Mouse (Mus musculus) kidney, adult 2 months (tissue): ENCODE measurements at regions not wholly inside any gene's neighbourhood (a gene's known extent, or its start where the extent isn't known, plus 50 kb on each side); places are given as distances from the start of the nearest gene placed in this dataset.

Experiments
- CTCF ChIP-seq: fragments of 200-500 bp; conservative IDR thresholded peaks from 2 replicates; pipeline ENCODE4 v1.5.1; 2011; ENCODE audit warnings: low read depth, mild to moderate bottlenecking, control low read depth, low read length, moderate library complexity, mixed read lengths; ENCODE audit not compliant: insufficient read depth, insufficient read length
- POLR2A ChIP-seq: fragments of 200-500 bp; IDR thresholded peaks from one replicate; pipeline ENCODE4 v1.6.1; 2011; ENCODE audit warnings: low read depth, low read length, control low read depth

DNA sequence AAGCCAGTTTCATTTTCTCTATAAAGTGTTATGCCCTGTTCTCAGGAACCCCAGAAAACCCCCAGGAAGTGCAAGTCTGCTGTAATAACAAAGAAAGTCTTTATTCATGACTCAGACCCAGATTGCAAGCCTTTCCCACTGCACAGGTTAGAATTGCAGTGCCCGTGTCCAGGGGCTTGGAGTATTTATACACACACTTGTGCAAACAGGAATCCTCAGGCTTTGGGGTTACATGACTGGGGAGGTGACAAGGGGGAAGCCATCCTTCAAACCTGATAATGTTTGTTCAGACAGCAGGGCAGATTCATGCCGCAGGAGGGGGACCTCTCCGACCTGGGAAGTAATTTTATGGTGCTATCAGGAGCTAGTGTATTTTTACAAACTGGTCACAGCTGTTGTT is 198.0 kb downstream of the Tex13c3 start:
- TF ChIP-seq CTCF (no peak), POLR2A (no peak)
